Mouse (Mus musculus): Measurements from ENCODE around the gene Ctf1. TPM values are rescaled to one million over a fixed set of nuclear protein-coding genes. Genes with fewer than 3 reads are reported as not detected.
A peak's percentile ranks its signal among the peaks of the same experiment; 100 is the strongest.
"Not testable (repeated sequence)": the region's sequence is repeated elsewhere in the genome, so short reads cannot be mapped to it uniquely, and the experiment has no call there.

The Ctf1 gene
- total and polyA plus RNA-seq, 3 experiments, result 2.8 to 7.2 TPM; not detected in 1

GRCm38 (mm10) chr7:127730170-127730569 is 17.6 kb downstream of the Ctf1 start:
- no peaks in the 10 kb centered on the region for H3K9me3 ChIP-seq (replicated peaks; ENCODE audit: insufficient read depth, low read length)
- no peaks in the 10 kb centered on the region for H3K79me2 ChIP-seq (ENCODE audit: control insufficient read depth, insufficient read depth, low read length, poor library complexity)
- TF ChIP-seq POLR2AphosphoS5 (IDR thresholded peaks at IDR 0.05; ENCODE audit: borderline replicate concordance, low read depth, low read length) (no peak), MYC (IDR thresholded peaks at IDR 0.05; ENCODE audit: low read depth, low read length) (no peak), EP300 (IDR thresholded peaks at IDR 0.05; ENCODE audit: low read depth in 1 of 2, low read length in 2 of 2) (no peak), TCF12 (IDR thresholded peaks at IDR 0.05; ENCODE audit: low read depth, low read length) (no peak), GABPA (IDR thresholded peaks at IDR 0.05; ENCODE audit: low read depth, low read length) (no peak), CTCF (IDR thresholded peaks at IDR 0.05 in 2 of 3, conservative IDR thresholded peaks at IDR 0.05 in 1 of 3; ENCODE audit: control insufficient read depth in 1 of 3, insufficient read depth in 1 of 3, low read depth in 2 of 3, low read length in 3 of 3, poor library complexity in 1 of 3, severe bottlenecking in 1 of 3) (no peak), MXI1 (IDR thresholded peaks at IDR 0.05; ENCODE audit: low read depth, low read length) (no peak), SMC3 (IDR thresholded peaks at IDR 0.05; ENCODE audit: low read depth, low read length) (no peak)
- no peak overlapping the region for H3K27ac ChIP-seq (ENCODE audit: control insufficient read depth, low read depth, low read length)
- DNase-seq (ENCODE audit: low read depth, low spot score), result no peak
- H3K27me3 ChIP-seq (ENCODE audit: control insufficient read depth in 1 of 2, insufficient read depth in 2 of 2, low read length in 2 of 2), result no peaks in the 10 kb centered on the region
- no peaks in the 10 kb centered on the region for H3K4me1 ChIP-seq (ENCODE audit: control insufficient read depth in 1 of 2, insufficient read depth in 2 of 2, low read length in 2 of 2)
- H3K36me3 ChIP-seq (ENCODE audit: control insufficient read depth in 1 of 2, insufficient read depth in 2 of 2, low read length in 2 of 2), result no peaks in the 10 kb centered on the region
- H3K4me3 ChIP-seq (ENCODE audit: control insufficient read depth in 1 of 2, insufficient read depth in 1 of 2, low read depth in 2 of 2, low read length in 2 of 2), result no peak overlapping the region
- H3K9ac ChIP-seq (ENCODE audit: control insufficient read depth, low read depth, low read length, poor library complexity, severe bottlenecking), result no peak overlapping the region

GRCm38 (mm10) chr7:127732066-127732465 is 19.5 kb downstream of the Ctf1 start, which contains the start of gene Ctf2:
TSS of gene Ctf2 (minus strand) at chr7:127732166.
- H3K27me3 ChIP-seq (ENCODE audit: control insufficient read depth in 1 of 2, insufficient read depth in 2 of 2, low read length in 2 of 2); DNase-seq (ENCODE audit: low read depth, low spot score); H3K9me3 ChIP-seq (replicated peaks; ENCODE audit: insufficient read depth, low read length); H3K9ac ChIP-seq (ENCODE audit: control insufficient read depth, low read depth, low read length, poor library complexity, severe bottlenecking); H3K79me2 ChIP-seq (ENCODE audit: control insufficient read depth, insufficient read depth, low read length, poor library complexity); H3K4me1 ChIP-seq (ENCODE audit: control insufficient read depth in 1 of 2, insufficient read depth in 2 of 2, low read length in 2 of 2); H3K27ac ChIP-seq (ENCODE audit: control insufficient read depth, low read depth, low read length); H3K4me3 ChIP-seq (ENCODE audit: control insufficient read depth in 1 of 2, insufficient read depth in 1 of 2, low read depth in 2 of 2, low read length in 2 of 2); H3K36me3 ChIP-seq (ENCODE audit: control insufficient read depth in 1 of 2, insufficient read depth in 2 of 2, low read length in 2 of 2): not testable (repeated sequence)

- DNase-seq (ENCODE audit: low read depth, low spot score), result peak; percentile 90
These were observed 32.0 kb downstream of the Ctf1 start, which contains the start of gene Fbxl19 for GRCm38 (mm10) chr7:127744366-127745045. TSS of gene Fbxl19 (plus strand) at chr7:127744543.

More at GRCm38 (mm10) chr7:127744366-127745045, 32.0 kb downstream of the Ctf1 start, which contains the start of gene Fbxl19:
- H3K4me3 ChIP-seq (ENCODE audit: control insufficient read depth in 1 of 2, insufficient read depth in 1 of 2, low read depth in 2 of 2, low read length in 2 of 2), result peak within 1 kb of the TSS; percentile 70 to 72
- peak within 1 kb of the TSS; percentile 72 for H3K9ac ChIP-seq (ENCODE audit: control insufficient read depth, low read depth, low read length, poor library complexity, severe bottlenecking)
- H3K4me1 ChIP-seq (ENCODE audit: control insufficient read depth in 1 of 2, insufficient read depth in 2 of 2, low read length in 2 of 2), result peaks cover 0 to 8% of the 10 kb centered on the region in 2 experiments; a peak in 1 of 4 replicates
- peaks cover 0 to 6% of the 10 kb centered on the region in 2 experiments; a peak in 1 of 4 replicates for H3K36me3 ChIP-seq (ENCODE audit: control insufficient read depth in 1 of 2, insufficient read depth in 2 of 2, low read length in 2 of 2)
- H3K27me3 ChIP-seq (ENCODE audit: control insufficient read depth in 1 of 2, insufficient read depth in 2 of 2, low read length in 2 of 2), result no peaks in the 10 kb centered on the region
- H3K9me3 ChIP-seq (replicated peaks; ENCODE audit: insufficient read depth, low read length), result no peaks in the 10 kb centered on the region
- H3K27ac ChIP-seq (ENCODE audit: control insufficient read depth, low read depth, low read length), result peak within 1 kb of the TSS; percentile 72
- TF ChIP-seq CHD1 (IDR thresholded peaks at IDR 0.05; ENCODE audit: low read depth, low read length) (no peak), GABPA (IDR thresholded peaks at IDR 0.05; ENCODE audit: low read depth, low read length) (no peak), SIN3A (IDR thresholded peaks at IDR 0.05; ENCODE audit: low read length) (0 out of 2 replicates have a peak, but pooled peaks have one; percentile 22), SMC3 (IDR thresholded peaks at IDR 0.05; ENCODE audit: low read depth, low read length) (peak; percentile 69), MAZ (IDR thresholded peaks at IDR 0.05; ENCODE audit: low read depth, low read length) (peak; percentile 90), RAD21 (IDR thresholded peaks at IDR 0.05; ENCODE audit: low read depth, low read length) (peak; percentile 53), CTCF (IDR thresholded peaks at IDR 0.05 in 2 of 3, conservative IDR thresholded peaks at IDR 0.05 in 1 of 3; ENCODE audit: control insufficient read depth in 1 of 3, insufficient read depth in 1 of 3, low read depth in 2 of 3, low read length in 3 of 3, poor library complexity in 1 of 3, severe bottlenecking in 1 of 3) (peak; percentile 61 to 73 (median 73)), HCFC1 (IDR thresholded peaks at IDR 0.05; ENCODE audit: low read depth, low read length) (peak; percentile 53; the same call in 1 of the 2 replicates)
- peaks cover 2% of the 10 kb centered on the region; the same call in 1 of the 2 replicates for H3K79me2 ChIP-seq (ENCODE audit: control insufficient read depth, insufficient read depth, low read length, poor library complexity)

Measured in MEL (cell line).